Mouse (Mus musculus) 3134 (cell line): ENCODE data around the gene Gh.

Experiments
- DNase-seq: peaks from one replicate; pipeline ENCODE4 v3.0.0-alpha.2; 2011; ENCODE audit warnings: low spot score; ENCODE audit not compliant: insufficient read length; ENCODE audit errors: extremely low read depth

The Gh gene

GRCm38 (mm10) chr11:106313533-106313932 is 11.9 kb upstream of the Gh start:
- no peak for DNase-seq

DNA sequence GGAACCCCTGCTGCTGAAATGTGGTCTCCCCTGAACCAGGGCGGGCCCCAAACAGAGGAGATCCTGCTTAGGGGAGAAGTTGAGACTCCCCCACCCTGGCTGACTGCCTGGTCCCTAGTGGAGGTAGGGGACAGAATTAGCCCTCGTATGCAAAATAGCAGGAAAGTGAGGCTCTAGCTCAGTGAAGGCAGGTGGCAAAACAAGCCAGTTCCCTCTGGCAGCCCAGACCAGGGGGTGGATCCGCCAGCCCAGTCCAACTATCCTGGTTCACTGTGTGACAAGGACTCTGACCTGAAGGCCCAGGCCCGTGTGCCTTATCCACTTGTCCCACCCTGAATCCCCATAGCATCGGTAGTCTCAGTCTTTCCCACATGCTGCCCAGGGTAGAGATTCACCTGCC is 8.5 kb upstream of the Gh start:
- no peak for DNase-seq

DNA sequence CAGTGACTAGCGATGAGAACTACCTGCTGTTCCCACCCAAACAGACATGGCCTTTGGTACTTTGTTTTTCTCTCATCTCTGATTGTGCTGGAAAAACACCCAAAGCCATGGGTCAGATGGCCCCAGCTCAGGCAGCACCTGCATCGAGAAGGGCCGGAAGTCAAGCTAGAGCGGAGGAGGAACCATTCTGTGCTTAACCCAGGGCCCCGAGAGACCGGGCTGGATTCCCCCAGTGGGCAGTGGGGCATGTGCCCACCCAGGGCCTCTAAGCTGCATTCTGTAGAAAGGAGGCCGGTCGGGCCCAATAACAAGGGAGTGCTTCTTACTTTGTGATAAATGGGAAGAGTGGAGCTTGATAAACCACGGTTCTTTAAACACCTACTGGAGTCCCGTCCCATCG is 6.5 kb upstream of the Gh start:
- DNase-seq, result no peak

GRCm38 (mm10) chr11:106307432-106307831 is 5.8 kb upstream of the Gh start:
- DNase-seq, result no peak

- DNase-seq, result no peak
Measured at GRCm38 (mm10) chr11:106306758-106307157, 5.1 kb upstream of the Gh start.

DNA sequence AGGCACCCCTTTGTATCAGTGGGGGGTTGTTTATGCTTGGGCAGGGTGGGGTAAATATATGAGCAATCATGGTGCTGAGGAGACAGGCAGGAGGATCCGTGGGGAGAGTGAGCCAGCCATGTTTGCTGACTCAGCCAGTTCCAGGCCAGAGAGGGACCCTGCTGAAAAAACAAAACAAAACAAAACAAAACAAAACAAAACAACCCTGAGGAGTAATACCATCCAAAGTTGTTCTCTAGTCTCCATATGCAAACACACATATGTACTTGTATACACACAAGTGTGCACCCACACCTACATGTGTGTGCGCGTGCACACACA is 4.4 kb upstream of the Gh start:
- no peak for DNase-seq

- DNase-seq, result no peak
Measured at GRCm38 (mm10) chr11:106305348-106306064, 3.8 kb upstream of the Gh start.

DNA sequence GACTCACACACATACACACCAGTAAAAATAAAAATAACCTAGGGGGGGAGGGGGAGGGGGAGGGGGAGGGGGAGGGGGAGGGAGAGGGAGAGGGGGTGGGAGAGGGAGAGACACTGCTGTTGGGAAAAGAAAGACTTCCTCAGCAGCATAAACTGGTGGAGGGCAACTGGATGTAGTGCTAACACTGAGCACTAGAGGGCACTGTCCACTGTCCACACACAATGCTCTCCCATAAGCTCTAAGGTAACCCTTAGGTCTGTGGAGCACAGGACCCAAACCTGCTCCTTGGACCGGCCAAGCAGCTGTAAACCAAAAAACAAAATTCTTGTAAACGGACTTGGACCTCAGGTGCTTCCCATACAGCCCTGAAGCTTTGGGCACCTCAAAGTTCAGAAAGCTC is 969 bp upstream of the Gh start:
- DNase-seq, result peak; percentile 29

DNA sequence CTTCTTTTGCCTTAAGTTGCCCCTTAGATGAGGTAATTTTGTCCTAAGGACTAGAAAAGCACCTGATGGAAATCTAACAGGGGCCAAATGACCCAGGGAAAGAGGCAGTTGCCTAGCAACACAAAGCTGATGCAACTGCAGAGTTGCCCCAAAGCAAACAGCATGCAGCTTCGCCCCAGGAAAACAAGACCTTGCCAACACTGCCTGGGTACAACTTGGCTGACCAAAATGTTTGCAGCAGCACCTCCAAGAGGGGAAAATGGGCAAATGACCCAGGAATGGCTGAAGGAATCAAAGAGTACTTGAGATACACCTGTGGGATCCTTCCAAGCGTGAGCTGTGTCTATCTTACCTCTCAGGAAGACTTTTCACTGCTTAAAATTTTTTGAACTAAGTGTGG is 9.8 kb downstream of the Gh start:
- no peak for DNase-seq

GRCm38 (mm10) chr11:106290376-106290775 is 11.3 kb downstream of the Gh start:
- DNase-seq, result no peak

DNA sequence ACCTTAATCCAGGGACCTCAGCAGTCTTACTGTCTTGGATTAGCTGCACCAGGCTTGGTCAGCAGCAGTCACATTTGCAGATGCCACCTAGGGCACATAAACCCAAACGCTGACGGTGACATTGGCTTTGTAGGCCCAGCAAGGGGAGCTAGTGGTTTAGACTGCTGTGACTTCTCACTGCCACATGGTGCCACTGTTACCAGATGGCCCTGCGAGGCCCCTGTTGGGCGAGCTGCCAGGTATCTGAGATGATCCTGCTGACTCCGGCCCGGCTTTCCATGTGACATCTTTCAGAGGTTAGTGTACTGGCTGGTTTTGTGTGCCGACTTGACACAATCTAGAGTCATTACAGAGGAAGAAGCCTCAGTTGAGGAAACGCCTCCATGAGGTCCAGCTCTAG is 12.3 kb downstream of the Gh start:
- DNase-seq, result no peak

GRCm38 (mm10) chr11:106286987-106287386 is 14.7 kb downstream of the Gh start:
- DNase-seq, result no peak

DNA sequence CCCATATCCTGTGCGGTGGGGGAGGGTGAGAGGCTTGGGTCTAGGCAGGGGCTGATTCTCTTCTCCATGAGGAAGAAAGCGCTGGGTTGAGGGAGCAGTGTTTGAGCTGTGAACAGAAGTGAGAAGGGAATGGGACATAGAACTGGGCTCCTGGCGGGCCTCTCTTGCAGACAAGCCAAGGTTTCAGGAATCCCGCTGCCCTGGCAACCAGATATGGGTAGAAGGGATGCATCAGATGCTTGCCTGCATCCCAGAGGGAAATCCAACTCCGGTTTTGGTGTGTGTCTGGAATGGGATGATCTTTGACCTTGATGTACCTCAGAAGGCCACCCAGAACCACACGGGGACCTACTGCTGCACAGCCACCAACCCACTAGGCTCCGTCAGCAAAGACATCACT is 15.5 kb downstream of the Gh start:
- no peak for DNase-seq

GRCm38 (mm10) chr11:106284126-106284525 is 17.5 kb downstream of the Gh start:
- no peak for DNase-seq

DNA sequence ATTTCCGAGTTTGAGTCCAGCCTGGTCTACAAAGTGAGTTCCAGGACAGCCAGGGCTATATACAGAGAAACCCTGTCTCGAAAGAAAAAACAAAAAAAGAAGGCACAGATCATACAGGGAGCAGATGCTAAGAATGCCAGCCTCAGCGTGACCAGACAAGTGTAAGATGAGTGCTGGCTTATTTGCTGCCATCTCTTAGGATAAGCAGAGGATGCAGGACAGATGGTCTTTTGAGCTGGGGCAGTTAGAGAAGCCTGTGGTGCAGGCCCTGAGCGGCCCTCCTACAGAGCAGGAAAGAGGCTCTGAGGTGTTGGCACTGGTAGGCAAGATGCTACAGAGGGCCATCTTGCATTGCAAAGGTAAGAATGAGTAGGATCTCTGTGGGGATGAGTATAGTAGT is 18.3 kb downstream of the Gh start:
- DNase-seq, result no peak

DNA sequence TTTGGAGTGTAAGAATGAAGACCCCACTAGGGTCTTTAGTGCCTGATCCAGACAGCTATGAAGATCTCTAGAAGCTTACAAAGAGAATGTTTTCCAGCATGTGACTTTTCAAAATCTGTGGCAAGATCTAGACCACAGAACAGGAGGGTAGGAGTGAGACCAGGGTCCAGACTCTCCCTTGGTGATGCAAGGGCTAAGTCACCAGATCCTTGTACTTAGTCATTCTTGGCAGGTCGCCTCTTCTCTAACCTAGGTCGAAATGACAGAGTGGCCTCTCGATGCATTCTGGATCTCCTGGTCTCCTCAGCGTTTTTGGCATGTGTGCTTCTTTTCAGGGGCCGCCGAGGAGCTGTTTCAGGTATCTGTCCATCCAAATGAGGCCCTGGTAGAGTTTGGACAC is 19.2 kb downstream of the Gh start:
- DNase-seq, result no peak

- no peak for DNase-seq
Measured at GRCm38 (mm10) chr11:106276454-106276853, 25.2 kb downstream of the Gh start, which contains the start of gene Tcam1. Gene Tcam1, plus strand, starts transcription at chr11:106276672.

- no peak for DNase-seq
Measured at GRCm38 (mm10) chr11:106274971-106275411, 26.7 kb downstream of the Gh start.

- no peak for DNase-seq
Measured at GRCm38 (mm10) chr11:106274374-106274773, 27.3 kb downstream of the Gh start.

- no peak for DNase-seq
Measured at GRCm38 (mm10) chr11:106273811-106274210, 27.9 kb downstream of the Gh start.

DNA sequence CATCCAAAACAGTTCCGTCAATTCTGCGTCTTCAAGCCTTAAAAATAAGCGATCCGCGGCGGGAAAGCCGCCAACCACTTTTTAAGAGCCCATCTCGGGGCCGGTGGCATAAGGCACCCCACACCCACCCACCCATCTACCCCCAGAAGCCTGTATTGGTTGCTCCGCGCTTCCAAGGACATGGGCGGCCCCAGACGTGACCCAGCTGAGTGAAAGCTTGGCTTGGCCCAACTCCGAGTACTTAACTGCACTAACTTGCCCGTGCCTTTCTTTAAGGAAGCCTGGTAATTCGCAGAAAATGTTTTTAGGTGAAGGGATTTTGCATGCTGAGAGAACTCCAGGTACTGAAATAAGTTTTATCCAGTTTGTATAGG is 28.4 kb downstream of the Gh start:
- DNase-seq, result no peak

- peak; percentile 99 for DNase-seq
Measured at GRCm38 (mm10) chr11:106272644-106273310, 28.9 kb downstream of the Gh start, which contains the start of gene Smarcd2. Gene Smarcd2, minus strand, starts transcription at chr11:106272972.
